Mouse (Mus musculus) brown adipose tissue, adult 24 weeks (tissue): ENCODE measurements around the gene Gm7247. TPM values are rescaled to one million over a fixed set of nuclear protein-coding genes. Genes with fewer than 3 reads are reported as not detected.

Source experiments
- H3K27ac ChIP-seq: fragments of 200-500 bp; replicated peaks from 2 replicates; pipeline ENCODE4 v1.5.1; 2012; ENCODE audit warnings: low read depth, mild to moderate bottlenecking, low read length
- H3K4me1 ChIP-seq: fragments of 200-500 bp; 2 replicates; pipeline ENCODE4 v1.6.1; 2012; ENCODE audit warnings: low read length, mixed read lengths; ENCODE audit not compliant: control insufficient read depth, insufficient read depth, insufficient read length
- H3K4me3 ChIP-seq: fragments of 200-500 bp; 2 replicates; pipeline ENCODE4 v1.5.1; 2012; ENCODE audit warnings: low read depth, mild to moderate bottlenecking, low read length, moderate library complexity; ENCODE audit not compliant: insufficient read depth
- polyA plus RNA-seq: library from polyadenylated mRNA; stranded (reverse); fragments of >200 nt; gene quantifications from 2 replicates; pipeline ENCODE4 v1.2.4, GENCODE M21; 2012; ENCODE audit not compliant: missing spikeins, insufficient read depth, insufficient read length

Gene Gm7247
- polyA plus RNA-seq, 1 experiment, result not detected

- H3K4me1 ChIP-seq, result no peaks in the 10 kb centered on the region
- H3K4me3 ChIP-seq, result no peak within 1 kb of the TSS
- H3K27ac ChIP-seq, result no peak within 1 kb of the TSS
Measured at GRCm38 (mm10) chr14:51611210-51611609, 249.7 kb downstream of the Gm7247 start, which contains the start of gene Gm17078. Gm17078 (minus strand) TSS chr14:51611310.

Other genes starting within 250 kb of the Gm7247 start
- not detected in 2 replicates for gene Eddm3b, start 247.3 kb upstream of the Gm7247 start, polyA plus RNA-seq
- gene Rnase6, start 237.8 kb upstream of the Gm7247 start, polyA plus RNA-seq, result 1.3 TPM in 1 of 2 replicates, not detected in the other
- gene Rnase1, start 215.0 kb upstream of the Gm7247 start, polyA plus RNA-seq, result not detected in 2 replicates
- not detected in 2 replicates for gene Rnase2b, start 199.5 kb upstream of the Gm7247 start, polyA plus RNA-seq
- not detected in 2 replicates for gene Ang2, start 162.6 kb upstream of the Gm7247 start, polyA plus RNA-seq
- gene Ear14, start 158.4 kb upstream of the Gm7247 start, polyA plus RNA-seq, result not detected in 2 replicates
- not detected in 2 replicates for gene Rnase2a, start 105.6 kb upstream of the Gm7247 start, polyA plus RNA-seq
- not detected in 2 replicates for gene Vmn2r88, start 49.1 kb downstream of the Gm7247 start, polyA plus RNA-seq
- not detected in 2 replicates for gene Vmn2r89, start 90.1 kb downstream of the Gm7247 start, polyA plus RNA-seq
- not detected in 2 replicates for gene Gm5622, start 191.0 kb downstream of the Gm7247 start, polyA plus RNA-seq
- gene Gm17175, start 212.3 kb downstream of the Gm7247 start, polyA plus RNA-seq, result not detected in 2 replicates
- gene Gm17174, start 230.4 kb downstream of the Gm7247 start, polyA plus RNA-seq, result not detected in 2 replicates
- not detected in 2 replicates for gene Gm17078, start 249.6 kb downstream of the Gm7247 start, polyA plus RNA-seq